Mouse (Mus musculus) heart, embryonic 11.5 days (tissue): ENCODE results near the gene M6pr. TPM values are rescaled to one million over a fixed set of nuclear protein-coding genes. Genes with fewer than 3 reads are reported as not detected.

Source experiments
- ATAC-seq: fragments of 200-750 bp; cut with Nextera tagmentation; replicated peaks from 2 replicates; pipeline ENCODE4 v1.8.0; 2017; ENCODE audit warnings: moderate library complexity; ENCODE audit not compliant: insufficient number of reproducible peaks, low FRiP score, low TSS enrichment
- H3K27ac ChIP-seq: fragments of 300-500 bp; sonication (generic); 2 replicates; pipeline ENCODE4 v1.5.1; 2014; ENCODE audit warnings: mild to moderate bottlenecking, low read depth, low read length
- H3K27me3 ChIP-seq: fragments of 300-500 bp; sonication (generic); 2 replicates; pipeline ENCODE4 v1.6.1; 2014; ENCODE audit warnings: mild to moderate bottlenecking, low read length, mixed read lengths; ENCODE audit not compliant: control insufficient read depth, insufficient read depth
- H3K36me3 ChIP-seq: fragments of 300-500 bp; sonication (generic); 2 replicates; pipeline ENCODE4 v1.6.1; 2014; ENCODE audit warnings: mild to moderate bottlenecking, low read length, moderate library complexity, mixed read lengths; ENCODE audit not compliant: control insufficient read depth, insufficient read depth
- H3K4me1 ChIP-seq: fragments of 300-500 bp; sonication (generic); 2 replicates; pipeline ENCODE4 v1.6.1; 2014; ENCODE audit warnings: low read length; ENCODE audit not compliant: control insufficient read depth, insufficient read depth
- H3K4me2 ChIP-seq: fragments of 300-500 bp; sonication (generic); 2 replicates; pipeline ENCODE4 v1.6.1; 2014; ENCODE audit warnings: mild to moderate bottlenecking, moderate library complexity
- H3K4me3 ChIP-seq: fragments of 300-500 bp; sonication (generic); 2 replicates; pipeline ENCODE4 v1.5.1; 2014; ENCODE audit warnings: low read depth, low read length
- H3K9ac ChIP-seq: fragments of 300-500 bp; sonication (generic); 2 replicates; pipeline ENCODE4 v1.6.1; 2014; ENCODE audit warnings: mild to moderate bottlenecking, low read depth, low read length, moderate library complexity
- H3K9me3 ChIP-seq: fragments of 300-500 bp; sonication (generic); replicated peaks from 2 replicates; pipeline ENCODE4 v1.6.1; 2016; ENCODE audit warnings: low read length; ENCODE audit not compliant: control insufficient read depth
- WGBS: fragments of 180-500 bp; shearing (Covaris S2); extraction: QIAGEN DNeasy Blood & Tissue Kit; methylation state at CpG from one replicate; pipeline ENCODE4 v1.1.7; 2014; ENCODE audit not compliant: insufficient replicate concordance; 5-methylcytosine and 5-hydroxymethylcytosine counted together
- polyA plus RNA-seq: library from polyadenylated mRNA; unstranded; fragments of >200 nt; fragmentation: Nextera tagmentation; extraction: Ambion mirVana; gene quantifications from 2 replicates; pipeline ENCODE4 v1.2.1, GENCODE M21; 2014

M6pr gene
- polyA plus RNA-seq, result 84.9 and 93.0 TPM in 2 replicates

- peaks cover 6% of the 10 kb centered on the region for H3K36me3 ChIP-seq
- peak; percentile 98 for ATAC-seq
- peak within 1 kb of the TSS; percentile 88 for H3K4me2 ChIP-seq
- WGBS, result under 1% methylated on average over 49 of the region's 49 CpGs
- H3K9ac ChIP-seq, result peak within 1 kb of the TSS; percentile 88
- no peaks in the 10 kb centered on the region for H3K27me3 ChIP-seq
- peak within 1 kb of the TSS; percentile 84 for H3K4me3 ChIP-seq
- H3K4me1 ChIP-seq, result peaks cover 13% of the 10 kb centered on the region
- peak within 1 kb of the TSS; percentile 77 for H3K27ac ChIP-seq
- no peaks in the 10 kb centered on the region for H3K9me3 ChIP-seq
Observed at GRCm38 (mm10) chr6:122308505-122309393, at the start of gene M6pr. TSS of gene M6pr (plus strand) at chr6:122308720.

- 87% methylated on average over 8 of the region's 8 CpGs for WGBS
- no peak overlapping the region for H3K4me3 ChIP-seq
Observed at GRCm38 (mm10) chr6:122262543-122262942, 46.0 kb upstream of the M6pr start.

GRCm38 (mm10) chr6:122268561-122268960, 40.0 kb upstream of the M6pr start:
- no peak overlapping the region for H3K4me3 ChIP-seq
- H3K9ac ChIP-seq, result no peak overlapping the region
- 63% methylated on average over 3 of the region's 3 CpGs for WGBS
- no peak overlapping the region for H3K27ac ChIP-seq
- no peaks in the 10 kb centered on the region for H3K36me3 ChIP-seq
- no peaks in the 10 kb centered on the region for H3K4me1 ChIP-seq
- H3K9me3 ChIP-seq, result no peaks in the 10 kb centered on the region
- H3K27me3 ChIP-seq, result no peaks in the 10 kb centered on the region
- ATAC-seq, result no peak
- H3K4me2 ChIP-seq, result no peak overlapping the region

More at GRCm38 (mm10) chr6:122262543-122262942, 46.0 kb upstream of the M6pr start:
- Histone ChIP-seq H3K36me3 (no peaks in the 10 kb centered on the region), H3K27me3 (peaks cover 6% of the 10 kb centered on the region; the same call in 1 of the 2 replicates), H3K27ac (no peak overlapping the region), H3K9me3 (no peaks in the 10 kb centered on the region), H3K4me1 (no peaks in the 10 kb centered on the region), H3K9ac (no peak overlapping the region), H3K4me2 (no peak overlapping the region)
- no peak for ATAC-seq

GRCm38 (mm10) chr6:122269170-122269569, 39.4 kb upstream of the M6pr start:
- H3K9ac ChIP-seq, result no peak overlapping the region
- H3K4me1 ChIP-seq, result no peaks in the 10 kb centered on the region
- ATAC-seq, result no peak
- H3K9me3 ChIP-seq, result no peaks in the 10 kb centered on the region
- no peak overlapping the region for H3K4me2 ChIP-seq
- no peak overlapping the region for H3K27ac ChIP-seq
- H3K36me3 ChIP-seq, result no peaks in the 10 kb centered on the region
- 77% methylated on average over 4 of the region's 4 CpGs for WGBS
- no peaks in the 10 kb centered on the region for H3K27me3 ChIP-seq
- no peak overlapping the region for H3K4me3 ChIP-seq

GRCm38 (mm10) chr6:122270152-122270551, 38.4 kb upstream of the M6pr start:
- H3K4me1 ChIP-seq, result no peaks in the 10 kb centered on the region
- no peak overlapping the region for H3K27ac ChIP-seq
- ATAC-seq, result no peak
- H3K4me2 ChIP-seq, result no peak overlapping the region
- WGBS, result 74% methylated on average over 11 of the region's 11 CpGs
- H3K9ac ChIP-seq, result no peak overlapping the region
- no peaks in the 10 kb centered on the region for H3K36me3 ChIP-seq
- H3K9me3 ChIP-seq, result no peaks in the 10 kb centered on the region
- H3K4me3 ChIP-seq, result no peak overlapping the region
- no peaks in the 10 kb centered on the region for H3K27me3 ChIP-seq

GRCm38 (mm10) chr6:122274546-122274945, 34.0 kb upstream of the M6pr start:
- H3K27ac ChIP-seq, result no peak overlapping the region
- H3K9ac ChIP-seq, result no peak overlapping the region
- H3K27me3 ChIP-seq, result no peaks in the 10 kb centered on the region
- no peaks in the 10 kb centered on the region for H3K9me3 ChIP-seq
- no peak overlapping the region for H3K4me3 ChIP-seq
- H3K4me1 ChIP-seq, result no peaks in the 10 kb centered on the region
- H3K4me2 ChIP-seq, result no peak overlapping the region
- WGBS, result 10% methylated on average over 5 of the region's 5 CpGs
- ATAC-seq, result no peak
- H3K36me3 ChIP-seq, result no peaks in the 10 kb centered on the region

GRCm38 (mm10) chr6:122276565-122276964, 32.0 kb upstream of the M6pr start:
- no peak overlapping the region for H3K27ac ChIP-seq
- H3K9ac ChIP-seq, result no peak overlapping the region
- 81% methylated on average over 7 of the region's 7 CpGs for WGBS
- ATAC-seq, result no peak
- H3K27me3 ChIP-seq, result no peaks in the 10 kb centered on the region
- no peaks in the 10 kb centered on the region for H3K4me1 ChIP-seq
- no peaks in the 10 kb centered on the region for H3K9me3 ChIP-seq
- H3K4me2 ChIP-seq, result no peak overlapping the region
- H3K36me3 ChIP-seq, result no peaks in the 10 kb centered on the region
- no peak overlapping the region for H3K4me3 ChIP-seq

- ATAC-seq, result no peak
- H3K4me2 ChIP-seq, result no peak within 1 kb of the TSS
- H3K9ac ChIP-seq, result no peak within 1 kb of the TSS
- H3K9me3 ChIP-seq, result no peaks in the 10 kb centered on the region
- H3K4me3 ChIP-seq, result no peak within 1 kb of the TSS
- H3K27ac ChIP-seq, result no peak within 1 kb of the TSS
- H3K27me3 ChIP-seq, result no peaks in the 10 kb centered on the region
- WGBS, result 75% methylated on average over 6 of the region's 6 CpGs
- no peaks in the 10 kb centered on the region for H3K4me1 ChIP-seq
- no peaks in the 10 kb centered on the region for H3K36me3 ChIP-seq
Observed at GRCm38 (mm10) chr6:122282782-122283181, 25.7 kb upstream of the M6pr start, which contains the start of gene Klrg1. TSS of gene Klrg1 (minus strand) at chr6:122282882.
